In genomic region chr7:34910096-34911066, GRCm38 (mm10) we compare ENCODE assay signal across 11 mouse cellular contexts. TPM values are rescaled to one million over a fixed set of nuclear protein-coding genes. Genes with fewer than 3 reads are reported as not detected.
DNase-seq lines count a peak whose midpoint lies in the region; ATAC-seq and TF ChIP-seq lines count a peak whose summit lies in the region.
"Had no signal": no experiment of that assay in that cellular context is flagged by ENCODE, and none has a peak within 500 bp of the region (broad histone marks: within the 10 kb centered on the region; RNA-seq: fewer than 3 reads in every experiment).

No protein-coding gene starts in this region.

- H3K9me3 ChIP-seq in hindbrain, embryonic 10.5 days, result 0 out of 2 replicates have a peak, but pooled peaks cover 5% of the 10 kb centered on the region
- no peaks in the 10 kb centered on the region for H3K9me3 ChIP-seq in hindbrain, embryonic 16.5 days (ENCODE audit: control insufficient read depth, low read length)
- no peaks in the 10 kb centered on the region for H3K9me3 ChIP-seq in kidney, postnatal 0 days (replicated peaks; ENCODE audit: low read length)
- no peaks in the 10 kb centered on the region; the same call in 1 of the 2 replicates for H3K9me3 ChIP-seq in neural tube, embryonic 13.5 days
- H3K9me3 ChIP-seq: embryonic facial prominence, embryonic 15.5 days; G1E had no signal

- H3K9ac ChIP-seq in hindbrain, embryonic 16.5 days (ENCODE audit: low read depth, low read length), result no peak overlapping the region
- H3K9ac ChIP-seq in kidney, postnatal 0 days (ENCODE audit: low read depth, low read length), result no peak overlapping the region
- no peak overlapping the region for H3K9ac ChIP-seq in neural tube, embryonic 13.5 days
- H3K9ac ChIP-seq: embryonic facial prominence, embryonic 15.5 days; limb, embryonic 12.5 days had no signal

- peak overlapping the region; percentile 26; the same call in 1 of the 2 replicates for H3K4me3 ChIP-seq in hindbrain, embryonic 10.5 days
- no peak overlapping the region for H3K4me3 ChIP-seq in hindbrain, embryonic 16.5 days (ENCODE audit: low read length)
- H3K4me3 ChIP-seq in kidney, postnatal 0 days (replicated peaks; ENCODE audit: low read depth, low read length), result no peak overlapping the region
- no peak overlapping the region for H3K4me3 ChIP-seq in neural tube, embryonic 13.5 days
- H3K4me3 ChIP-seq: embryonic facial prominence, embryonic 15.5 days; limb, embryonic 12.5 days had no signal

- H3K27me3 ChIP-seq in hindbrain, embryonic 10.5 days (ENCODE audit: insufficient read depth, poor library complexity, severe bottlenecking), result 0 out of 2 replicates have a peak, but pooled peaks cover 4% of the 10 kb centered on the region
- no peaks in the 10 kb centered on the region for H3K27me3 ChIP-seq in hindbrain, embryonic 16.5 days (replicated peaks; ENCODE audit: control insufficient read depth, insufficient read depth, low read length)
- no peaks in the 10 kb centered on the region for H3K27me3 ChIP-seq in kidney, postnatal 0 days (ENCODE audit: insufficient read depth, low read length)
- H3K27me3 ChIP-seq in neural tube, embryonic 13.5 days, result 0 out of 2 replicates have a peak, but pooled peaks cover 2% of the 10 kb centered on the region
- H3K27me3 ChIP-seq: embryonic facial prominence, embryonic 15.5 days had no signal

- ATAC-seq in hindbrain, embryonic 16.5 days, result no peak
- ATAC-seq in kidney, postnatal 0 days (replicated peaks; ENCODE audit: low FRiP score, low read depth), result peak; percentile 56
- no peak; the same call in 1 of the 2 replicates for ATAC-seq in neural tube, embryonic 13.5 days (ENCODE audit: low read depth)

- 33% methylated on average over 24 of the region's 24 CpGs for WGBS in hindbrain, embryonic 10.5 days
- WGBS in hindbrain, embryonic 16.5 days, result 29% methylated on average over 24 of the region's 24 CpGs
- 20% methylated on average over 24 of the region's 24 CpGs for WGBS in kidney, postnatal 0 days
- WGBS in neural tube, embryonic 13.5 days, result 25% methylated on average over 24 of the region's 24 CpGs

- peaks cover 35% of the 10 kb centered on the region for H3K4me1 ChIP-seq in hindbrain, embryonic 10.5 days (replicated peaks)
- peaks cover 6% of the 10 kb centered on the region for H3K4me1 ChIP-seq in hindbrain, embryonic 16.5 days (ENCODE audit: control insufficient read depth, insufficient read depth, low read depth, low read length)
- H3K4me1 ChIP-seq in kidney, postnatal 0 days (replicated peaks; ENCODE audit: insufficient read depth, low read length), result 0 out of 2 replicates have a peak, but pooled peaks cover 9% of the 10 kb centered on the region
- H3K4me1 ChIP-seq in neural tube, embryonic 13.5 days (replicated peaks), result peaks cover 42% of the 10 kb centered on the region

- H3K4me2 ChIP-seq in hindbrain, embryonic 16.5 days (ENCODE audit: low read length), result no peak overlapping the region
- no peak overlapping the region for H3K4me2 ChIP-seq in kidney, postnatal 0 days (ENCODE audit: low read length)
- peak overlapping the region; percentile 16; the same call in 1 of the 2 replicates for H3K4me2 ChIP-seq in neural tube, embryonic 13.5 days
- H3K4me2 ChIP-seq: embryonic facial prominence, embryonic 15.5 days; limb, embryonic 12.5 days had no signal

- intact Hi-C loops in heart, postnatal 14 days (cut with DNase I), result no loop called here

- DNase-seq in hindbrain, embryonic 10.5 days (ENCODE audit: low spot score), result peak; percentile 63
- DNase-seq in brain, adult 2 months (ENCODE audit: low read depth, low spot score), result peak; percentile 65
- peak; percentile 85 for DNase-seq in kidney, postnatal 0 days (ENCODE audit: low spot score)
- DNase-seq in spleen, adult 18-20 months, result no peak
- DNase-seq in heart, postnatal 14 days, result no peak
- DNase-seq in adipocyte (ENCODE audit: low spot score), result no peak

- 0 out of 2 replicates have a peak, but pooled peaks have one; percentile 9 for TF ChIP-seq CTCF in kidney, postnatal 0 days (IDR thresholded peaks at IDR 0.05; ENCODE audit: low read depth)

- H3K36me3 ChIP-seq in hindbrain, embryonic 10.5 days, result no peaks in the 10 kb centered on the region
- no peaks in the 10 kb centered on the region for H3K36me3 ChIP-seq in hindbrain, embryonic 16.5 days (ENCODE audit: control insufficient read depth, insufficient read depth, low read length)
- H3K36me3 ChIP-seq in kidney, postnatal 0 days (ENCODE audit: insufficient read depth, low read length), result no peaks in the 10 kb centered on the region
- H3K36me3 ChIP-seq in neural tube, embryonic 13.5 days, result no peaks in the 10 kb centered on the region
- H3K36me3 ChIP-seq: embryonic facial prominence, embryonic 15.5 days; limb, embryonic 12.5 days had no signal

- H3K27ac ChIP-seq in hindbrain, embryonic 10.5 days, result peak overlapping the region; percentile 50; the same call in 1 of the 2 replicates
- no peak overlapping the region for H3K27ac ChIP-seq in hindbrain, embryonic 16.5 days (ENCODE audit: low read depth, low read length)
- 0 out of 2 replicates have a peak overlapping the region, but pooled peaks have one; percentile 14 for H3K27ac ChIP-seq in kidney, postnatal 0 days
- 0 out of 2 replicates have a peak overlapping the region, but pooled peaks have one; percentile 28 for H3K27ac ChIP-seq in neural tube, embryonic 13.5 days (replicated peaks)
- H3K27ac ChIP-seq: limb, embryonic 12.5 days had no signal

RNA-seq across cellular contexts. Expression of gene Pepd, which starts 1.8 kb away (rescaled TPM):
- 76.1 and 76.9 TPM in 2 replicates for polyA plus RNA-seq in hindbrain, embryonic 10.5 days (2016; fragmentation: Nextera tagmentation; extraction: Ambion mirVana)
- 66.2 and 69.5 TPM in 2 replicates for polyA plus RNA-seq in hindbrain, embryonic 16.5 days (2015; fragmentation: Nextera tagmentation; extraction: Ambion mirVana)
- 150 and 172 TPM in 2 replicates for polyA plus RNA-seq in kidney, postnatal 0 days (2015; fragmentation: Nextera tagmentation; extraction: Ambion mirVana)
- 59.8 and 64.8 TPM in 2 replicates for polyA plus RNA-seq in neural tube, embryonic 13.5 days (2015; fragmentation: Nextera tagmentation; extraction: Ambion mirVana)
- 10 to 100 TPM; 22.2 to 23.9 TPM for total RNA-seq in heart, postnatal 14 days (2021)

Comparison
In these comparisons a context has a peak if more than half of its experiments do, and no peak if none do; other contexts are left out.
1. DNase-seq: peak in hindbrain, embryonic 10.5 days (single experiment), brain, adult 2 months (single experiment) and kidney, postnatal 0 days (single experiment); none in spleen, adult 18-20 months (0 of 2), heart, postnatal 14 days (0 of 2) and adipocyte (single experiment).